Mouse (Mus musculus) adrenal gland, adult 8-10 months (tissue): ENCODE measurements around the gene Dennd1a. TPM values are rescaled to one million over a fixed set of nuclear protein-coding genes. Genes with fewer than 3 reads are reported as not detected.

ENCODE experiments used
- DNase-seq: peaks from one replicate; pipeline ENCODE4 v3.0.0; 2022
- total RNA-seq, 4 experiments: library from RNA; stranded (reverse); gene quantifications; 2 replicates each; pipeline ENCODE4 v1.2.4; 2022

The Dennd1a gene
- total RNA-seq, 4 experiments from 2014 or later = 27.9 to 41.0 (median 32.3) TPM

GRCm38 (mm10) chr2:38108586-38108985, 178.6 kb downstream of the Dennd1a start:
- DNase-seq = no peak

- DNase-seq = no peak
Observed at GRCm38 (mm10) chr2:38102674-38103073, 184.5 kb downstream of the Dennd1a start.

DNA sequence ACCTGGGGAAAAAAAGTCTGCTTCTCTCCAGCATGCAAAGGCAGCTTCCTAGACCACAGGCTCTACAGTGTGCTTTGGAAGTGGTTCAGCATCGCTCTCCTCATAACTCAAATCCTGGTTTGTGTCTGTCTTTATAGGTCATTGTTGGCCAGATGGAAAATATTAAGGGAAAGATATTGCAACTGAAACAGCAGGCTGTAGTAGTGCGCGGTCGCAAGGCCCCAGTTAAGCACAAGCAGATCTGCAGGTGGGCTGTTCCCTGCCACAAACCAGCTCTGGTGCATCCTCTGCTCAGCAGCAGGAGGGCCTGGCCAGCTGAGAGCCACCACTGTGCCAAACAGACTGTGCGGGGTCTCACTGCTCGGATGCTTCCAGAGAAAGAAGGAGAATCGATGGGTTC, 186.9 kb downstream of the Dennd1a start:
- DNase-seq = no peak

- DNase-seq = no peak
Observed at GRCm38 (mm10) chr2:38099120-38099773, 187.9 kb downstream of the Dennd1a start.

GRCm38 (mm10) chr2:38097469-38097868, 189.7 kb downstream of the Dennd1a start:
- no peak for DNase-seq

- no peak for DNase-seq
Observed at GRCm38 (mm10) chr2:38096328-38096727, 190.9 kb downstream of the Dennd1a start.

DNA sequence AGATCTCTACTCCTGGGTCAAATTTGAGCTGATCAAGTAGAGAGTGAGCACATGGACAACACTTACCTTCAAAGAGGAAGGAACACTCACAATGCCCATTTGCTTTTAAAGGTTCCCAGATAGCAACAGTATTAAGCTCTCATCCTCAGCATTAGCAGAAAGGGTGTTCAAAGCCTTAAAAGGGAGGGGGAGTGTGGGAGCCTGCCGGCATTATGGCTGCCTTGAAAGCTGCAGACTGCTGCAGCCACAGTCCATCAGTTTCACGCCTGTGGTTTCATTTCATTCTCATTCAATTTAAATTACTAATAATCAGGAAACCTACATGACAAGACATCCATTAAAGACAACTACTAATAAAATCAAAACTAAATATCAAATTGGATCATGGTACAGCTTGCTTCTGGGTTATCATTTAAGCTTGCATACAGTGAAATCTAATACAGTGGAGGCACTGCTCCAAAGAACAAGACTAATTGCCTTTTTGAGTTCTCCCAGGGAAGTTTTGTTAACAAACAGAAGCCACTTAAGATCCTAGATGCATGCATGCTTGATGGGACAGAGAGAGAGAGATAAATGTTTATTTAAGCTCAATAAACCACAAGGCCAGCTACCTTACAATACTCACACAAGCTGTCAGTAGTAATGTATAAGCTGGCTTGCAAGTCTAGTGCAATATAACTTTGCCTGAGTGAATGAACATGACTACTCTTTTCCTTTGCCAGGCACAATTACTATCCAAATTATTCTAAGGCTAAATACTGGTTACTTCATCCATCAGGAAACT, 192.6 kb downstream of the Dennd1a start:
- DNase-seq = no peak

- DNase-seq = no peak
Observed at GRCm38 (mm10) chr2:38093968-38094367, 193.2 kb downstream of the Dennd1a start.

DNA sequence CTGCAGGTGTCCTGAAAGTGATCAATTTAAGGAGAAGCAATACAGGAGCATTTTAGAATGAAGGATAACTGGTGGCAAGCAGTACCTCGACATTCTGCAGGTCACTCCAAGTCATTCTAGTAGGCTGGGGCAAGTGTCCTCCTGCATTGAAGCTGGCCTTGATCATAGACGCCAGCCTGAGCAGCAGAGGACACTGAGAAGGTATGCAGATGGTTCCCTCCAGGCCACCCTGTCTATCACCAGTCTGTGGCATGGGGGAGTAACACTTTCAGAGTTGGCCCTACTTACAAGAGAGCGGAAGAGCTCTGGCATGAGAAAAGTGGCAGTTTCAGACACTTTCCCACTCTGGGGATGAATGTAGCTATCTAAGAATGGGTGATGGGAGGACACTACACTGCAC, 193.9 kb downstream of the Dennd1a start:
- DNase-seq = no peak

DNA sequence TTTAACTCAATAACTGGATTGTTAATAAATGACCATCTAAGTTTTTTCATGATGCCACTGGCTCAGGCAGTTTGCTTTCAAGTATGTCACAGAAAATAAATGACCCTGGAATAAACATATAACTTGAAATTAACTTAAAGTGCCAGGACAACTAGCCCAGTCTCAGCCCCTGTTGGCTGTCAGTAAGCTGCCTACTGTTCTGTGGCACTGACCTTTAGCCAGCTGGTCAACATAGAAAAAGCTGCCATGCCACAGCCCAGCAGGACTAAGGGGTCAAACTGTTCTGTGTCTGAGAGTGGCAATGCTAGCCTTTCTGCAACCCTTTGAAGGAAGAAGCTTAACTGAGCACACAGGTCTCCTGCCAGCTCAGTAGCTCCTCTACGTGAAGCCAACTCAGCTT, 198.8 kb downstream of the Dennd1a start:
- DNase-seq = no peak

DNA sequence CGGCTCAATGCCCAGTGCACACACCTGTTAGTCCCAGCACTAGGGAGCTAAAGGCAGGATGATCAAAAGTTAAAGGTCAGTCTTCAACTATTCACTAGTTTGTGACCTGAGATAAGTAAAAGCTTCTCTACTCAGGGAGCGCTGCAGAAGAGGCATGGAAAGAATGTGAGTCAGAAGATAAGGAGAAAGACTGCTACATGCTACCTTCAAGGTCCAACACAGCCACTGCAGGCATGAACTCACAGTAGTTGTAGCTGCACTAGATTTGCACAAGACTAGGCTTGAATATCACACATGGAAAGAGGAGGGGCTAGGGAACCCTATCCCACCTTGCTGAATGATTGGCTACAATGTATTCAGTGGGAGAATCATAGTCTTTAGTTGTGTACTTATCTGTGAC, 202.1 kb downstream of the Dennd1a start:
- DNase-seq = no peak

- no peak for DNase-seq
Observed at GRCm38 (mm10) chr2:38083251-38083650, 203.9 kb downstream of the Dennd1a start.

DNA sequence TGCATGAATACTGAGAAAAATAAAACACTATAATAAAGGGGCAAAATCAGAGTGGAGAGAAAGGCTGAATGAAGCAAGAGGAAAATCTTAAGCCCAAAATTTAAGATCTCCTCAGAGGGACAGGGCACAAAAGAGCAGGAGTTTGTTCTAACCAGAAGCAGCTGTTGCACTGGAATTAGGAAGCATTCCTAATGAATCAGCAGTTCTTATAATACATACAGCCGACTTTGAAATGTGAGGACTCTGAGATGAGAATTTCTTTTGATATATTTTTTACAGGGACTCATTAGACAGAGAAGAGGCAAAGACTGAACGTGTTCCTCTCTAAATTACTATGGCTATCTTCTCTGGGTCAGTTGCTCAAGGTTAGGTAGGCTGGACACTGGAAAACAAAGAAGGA, 212.7 kb downstream of the Dennd1a start:
- no peak for DNase-seq

- no peak for DNase-seq
Observed at GRCm38 (mm10) chr2:38072061-38072460, 215.1 kb downstream of the Dennd1a start.

DNA sequence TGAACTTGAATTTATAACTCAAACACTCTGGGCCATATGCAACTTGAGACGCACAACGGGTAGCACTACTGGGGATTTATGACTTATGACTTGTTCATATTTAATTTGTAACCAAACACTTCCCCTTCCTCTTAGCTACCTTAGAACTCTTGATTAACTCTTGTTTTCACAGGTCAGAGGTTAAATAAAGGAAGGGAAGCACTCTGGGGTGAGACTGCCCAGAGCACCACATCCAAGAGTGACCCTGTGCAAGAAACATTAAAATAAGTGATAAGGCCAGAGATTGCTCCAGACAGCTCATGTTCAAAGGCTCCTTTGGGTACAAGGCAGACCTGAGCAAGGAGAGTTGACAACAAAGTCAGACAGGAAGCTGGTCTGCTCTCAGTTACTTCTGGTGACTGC, 219.0 kb downstream of the Dennd1a start:
- DNase-seq = no peak

GRCm38 (mm10) chr2:38065914-38066313, 221.3 kb downstream of the Dennd1a start:
- DNase-seq = no peak

DNA sequence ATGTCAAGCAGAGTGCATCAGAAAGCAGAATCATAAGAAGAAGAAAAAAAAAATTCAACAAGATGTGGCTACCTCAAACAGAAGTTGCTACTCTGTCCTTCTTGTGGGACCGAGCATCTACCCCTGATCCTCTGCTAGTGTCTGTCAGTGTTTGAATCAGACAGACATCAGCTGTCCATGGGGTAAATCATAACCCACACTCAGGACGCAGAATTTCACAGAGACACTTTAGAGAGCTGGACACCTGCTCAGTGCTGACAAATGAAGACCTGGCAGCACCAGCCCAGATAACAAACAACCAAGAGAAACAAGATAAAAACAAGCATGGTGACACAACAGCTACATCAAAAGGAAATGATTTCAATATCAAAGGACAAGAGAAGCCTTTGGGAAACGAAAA, 222.9 kb downstream of the Dennd1a start:
- DNase-seq = no peak

GRCm38 (mm10) chr2:38062156-38062555, 225.0 kb downstream of the Dennd1a start:
- no peak for DNase-seq

DNA sequence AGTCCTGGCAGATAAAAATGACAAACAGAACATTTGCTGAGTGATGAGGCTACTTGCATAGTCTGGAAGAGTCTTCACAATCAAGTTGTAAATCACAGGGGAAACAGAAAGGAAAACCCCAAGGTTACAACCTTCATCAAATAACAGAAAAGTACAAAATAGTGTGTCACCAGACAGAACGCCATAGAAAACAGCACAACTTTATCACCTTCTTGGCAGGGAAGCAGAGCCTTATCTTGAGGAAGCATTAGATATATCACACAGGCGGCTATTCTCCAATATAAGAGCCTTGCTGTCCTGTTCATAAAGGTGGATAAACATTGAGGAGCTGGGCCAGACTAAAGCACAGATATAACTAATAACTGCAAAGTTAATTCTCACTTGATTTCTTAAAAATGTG, 225.7 kb downstream of the Dennd1a start:
- no peak for DNase-seq

DNA sequence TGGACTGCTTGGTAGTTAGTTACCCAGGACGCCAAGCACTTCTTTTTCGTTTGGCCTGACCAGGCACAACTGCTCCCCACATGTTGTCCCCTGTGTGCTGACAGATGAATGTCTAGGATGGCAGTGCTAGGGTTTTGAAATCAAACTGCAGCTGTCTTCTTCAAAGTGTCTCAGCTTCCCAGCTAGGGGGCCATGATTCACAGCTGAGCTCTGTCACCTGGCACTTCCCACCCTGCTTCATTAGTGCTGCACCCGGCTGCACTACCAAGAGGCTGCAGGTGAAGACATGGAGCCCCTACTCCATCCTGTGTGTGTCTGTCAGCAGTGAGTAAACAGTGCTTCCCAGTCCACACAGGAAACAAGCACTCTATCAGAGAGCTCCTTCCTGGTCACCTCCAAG, 234.8 kb downstream of the Dennd1a start:
- no peak for DNase-seq

GRCm38 (mm10) chr2:38051485-38052085, 235.6 kb downstream of the Dennd1a start:
- DNase-seq = no peak

DNA sequence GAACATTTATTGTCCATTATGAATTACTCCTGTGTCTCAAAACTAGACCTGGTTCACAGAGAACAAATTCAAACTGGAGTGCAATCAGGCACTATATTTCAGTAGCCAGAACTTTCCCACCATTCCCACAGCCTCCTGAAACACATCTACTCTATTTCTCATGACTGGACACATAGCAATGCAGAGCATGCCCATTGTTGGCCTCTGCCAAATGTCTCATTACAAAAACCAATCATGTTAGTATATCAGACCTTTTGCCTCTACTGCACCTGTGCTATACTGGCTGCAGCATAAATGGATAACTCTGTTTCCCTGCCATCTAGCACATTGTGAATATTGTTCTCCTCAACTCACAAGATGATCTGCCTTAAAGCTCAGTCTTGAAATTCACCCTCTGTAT, 238.2 kb downstream of the Dennd1a start:
- DNase-seq = no peak

DNA sequence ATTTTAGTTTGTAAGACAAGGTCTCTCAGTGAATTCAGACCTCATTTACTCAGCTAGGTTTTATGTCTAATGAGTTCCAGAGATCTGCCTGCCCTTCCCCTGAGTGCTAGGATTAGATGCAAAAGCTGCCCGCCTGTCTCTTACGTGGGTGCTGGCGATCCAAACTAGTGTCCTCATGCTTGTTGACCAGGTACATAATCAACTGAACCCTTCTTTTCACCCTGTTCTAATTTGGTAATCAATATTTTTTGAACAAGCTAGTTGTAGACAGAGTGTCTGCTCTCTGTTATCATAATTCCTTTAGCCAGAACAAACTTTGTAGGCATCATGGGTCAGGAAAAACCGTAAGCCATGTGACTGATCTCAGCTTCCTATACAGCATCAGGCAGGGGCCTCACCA, 241.9 kb downstream of the Dennd1a start:
- DNase-seq = no peak

DNA sequence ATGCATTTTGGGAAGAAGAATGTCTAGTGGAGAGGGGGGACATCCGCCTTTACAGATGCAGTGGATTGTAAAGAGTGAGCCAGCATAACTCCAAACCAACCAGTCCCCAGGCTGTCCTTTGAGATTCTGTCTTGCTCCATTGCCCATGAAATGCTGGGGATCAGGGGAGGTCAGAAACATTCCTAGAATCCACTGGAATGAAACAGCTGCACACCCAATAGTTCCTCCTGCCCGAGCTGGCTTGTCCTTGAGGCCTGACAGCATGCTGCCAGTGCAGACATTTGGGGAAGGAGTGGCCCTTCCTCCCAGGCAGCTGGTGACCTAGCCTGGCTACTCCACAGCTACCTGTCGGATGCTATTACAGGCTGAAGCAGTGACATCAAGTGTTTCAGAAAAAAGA, 246.3 kb downstream of the Dennd1a start:
- no peak for DNase-seq
